Mouse (Mus musculus): Measurements from ENCODE around the gene Ly6g6d. TPM values are rescaled to one million over a fixed set of nuclear protein-coding genes. Genes with fewer than 3 reads are reported as not detected.

The Ly6g6d gene
- polyA plus RNA-seq, 1 experiment = 8.5 TPM

Other genes starting within 250 kb of the Ly6g6d start
- gene Stk19, start 241.1 kb downstream of the Ly6g6d start, polyA plus RNA-seq (2012; rRNA removed) = 56.5 and 60.0 TPM in 2 replicates
- gene Dxo, start 241.0 kb downstream of the Ly6g6d start, polyA plus RNA-seq (2012; rRNA removed) = 45.2 and 55.1 TPM in 2 replicates
- gene Skiv2l, start 227.9 kb downstream of the Ly6g6d start, polyA plus RNA-seq (2012; rRNA removed) = 114 and 120 TPM in 2 replicates
- 24.5 and 28.4 TPM in 2 replicates for gene Nelfe, start 227.7 kb downstream of the Ly6g6d start, polyA plus RNA-seq (2012; rRNA removed)
- 16.7 and 26.4 TPM in 2 replicates for gene Cfb, start 215.5 kb downstream of the Ly6g6d start, polyA plus RNA-seq (2012; rRNA removed)
- gene Zbtb12, start 198.6 kb downstream of the Ly6g6d start, polyA plus RNA-seq (2012; rRNA removed) = 31.4 and 37.2 TPM in 2 replicates
- gene Gm20547, start 196.0 kb downstream of the Ly6g6d start, polyA plus RNA-seq (2012; rRNA removed) = 0.06 TPM in 1 of 2 replicates, not detected in the other
- 44.6 and 48.4 TPM in 2 replicates for gene C2, start 179.8 kb downstream of the Ly6g6d start, polyA plus RNA-seq (2012; rRNA removed)
- 397 and 463 TPM in 2 replicates for gene Ehmt2, start 179.6 kb downstream of the Ly6g6d start, polyA plus RNA-seq (2012; rRNA removed)
- 10.4 and 10.5 TPM in 2 replicates for gene Slc44a4, start 163.6 kb downstream of the Ly6g6d start, polyA plus RNA-seq (2012; rRNA removed)
- 41.7 and 43.1 TPM in 2 replicates for gene Neu1, start 146.8 kb downstream of the Ly6g6d start, polyA plus RNA-seq (2012; rRNA removed)
- gene Hspa1b, start 118.8 kb downstream of the Ly6g6d start, polyA plus RNA-seq (2012; rRNA removed) = 132 and 153 TPM in 2 replicates
- gene Gm20481, start 108.2 kb downstream of the Ly6g6d start, polyA plus RNA-seq (2012; rRNA removed) = 1.1 TPM in 1 of 2 replicates, not detected in the other
- 71.2 and 74.4 TPM in 2 replicates for gene Hspa1a, start 105.9 kb downstream of the Ly6g6d start, polyA plus RNA-seq (2012; rRNA removed)
- 0.28 and 0.47 TPM in 2 replicates for gene Hspa1l, start 105.4 kb downstream of the Ly6g6d start, polyA plus RNA-seq (2012; rRNA removed)
- gene Lsm2, start 96.2 kb downstream of the Ly6g6d start, polyA plus RNA-seq (2012; rRNA removed) = 107 and 128 TPM in 2 replicates
- 349 and 387 TPM in 2 replicates for gene Vars, start 77.1 kb downstream of the Ly6g6d start, polyA plus RNA-seq (2012; rRNA removed)
- 1.6 and 1.7 TPM in 2 replicates for gene Vwa7, start 61.5 kb downstream of the Ly6g6d start, polyA plus RNA-seq (2012; rRNA removed)
- gene Sapcd1, start 50.0 kb downstream of the Ly6g6d start, polyA plus RNA-seq (2012; rRNA removed) = 2.2 and 3.1 TPM in 2 replicates
- 2.8 and 3.2 TPM in 2 replicates for gene Msh5, start 31.3 kb downstream of the Ly6g6d start, polyA plus RNA-seq (2012; rRNA removed)
- gene Clic1, start 28.1 kb downstream of the Ly6g6d start, polyA plus RNA-seq (2012; rRNA removed) = 134 and 150 TPM in 2 replicates
- 113 and 116 TPM in 2 replicates for gene Ddah2, start 19.0 kb downstream of the Ly6g6d start, polyA plus RNA-seq (2012; rRNA removed)
- not detected in 2 replicates for gene Ly6g6c, start 12.7 kb downstream of the Ly6g6d start, polyA plus RNA-seq (2012; rRNA removed)
- gene Mpig6b, start 11.9 kb downstream of the Ly6g6d start, polyA plus RNA-seq (2012; rRNA removed) = 0.25 and 0.36 TPM in 2 replicates
- 13.7 and 17.0 TPM in 2 replicates for gene Ly6g6e, start 1.2 kb downstream of the Ly6g6d start, polyA plus RNA-seq (2012; rRNA removed)
- gene Ly6g6f, start 7.5 kb upstream of the Ly6g6d start, polyA plus RNA-seq (2012; rRNA removed) = not detected in 2 replicates
- 223 and 260 TPM in 2 replicates for gene Abhd16a, start 11.2 kb upstream of the Ly6g6d start, polyA plus RNA-seq (2012; rRNA removed)
- gene Ly6g5c, start 30.2 kb upstream of the Ly6g6d start, polyA plus RNA-seq (2012; rRNA removed) = not detected in 2 replicates
- 1.5 and 2.3 TPM in 2 replicates for gene Ly6g5b, start 37.4 kb upstream of the Ly6g6d start, polyA plus RNA-seq (2012; rRNA removed)
- 17.4 and 20.2 TPM in 2 replicates for gene Gpank1, start 43.4 kb upstream of the Ly6g6d start, polyA plus RNA-seq (2012; rRNA removed)
- gene Csnk2b, start 44.0 kb upstream of the Ly6g6d start, polyA plus RNA-seq (2012; rRNA removed) = 246 and 449 TPM in 2 replicates
- 7.9 and 13.4 TPM in 2 replicates for gene D17H6S53E, start 48.3 kb upstream of the Ly6g6d start, polyA plus RNA-seq (2012; rRNA removed)
- 0.16 and 0.37 TPM in 2 replicates for gene Apom, start 54.0 kb upstream of the Ly6g6d start, polyA plus RNA-seq (2012; rRNA removed)
- 379 and 401 TPM in 2 replicates for gene Bag6, start 57.1 kb upstream of the Ly6g6d start, polyA plus RNA-seq (2012; rRNA removed)
- 592 and 637 TPM in 2 replicates for gene Prrc2a, start 86.8 kb upstream of the Ly6g6d start, polyA plus RNA-seq (2012; rRNA removed)
- 1.4 and 1.9 TPM in 2 replicates for gene Aif1, start 98.0 kb upstream of the Ly6g6d start, polyA plus RNA-seq (2012; rRNA removed)
- 15.6 and 19.9 TPM in 2 replicates for gene Lst1, start 110.4 kb upstream of the Ly6g6d start, polyA plus RNA-seq (2012; rRNA removed)
- gene Ltb, start 116.4 kb upstream of the Ly6g6d start, polyA plus RNA-seq (2012; rRNA removed) = 4.6 and 6.7 TPM in 2 replicates
- 0.62 and 0.77 TPM in 2 replicates for gene Tnf, start 123.9 kb upstream of the Ly6g6d start, polyA plus RNA-seq (2012; rRNA removed)
- gene Lta, start 127.3 kb upstream of the Ly6g6d start, polyA plus RNA-seq (2012; rRNA removed) = 0.16 and 0.36 TPM in 2 replicates
- not detected in 2 replicates for gene Gm16181, start 142.8 kb upstream of the Ly6g6d start, polyA plus RNA-seq (2012; rRNA removed)
- 6.9 and 13.4 TPM in 2 replicates for gene Atp6v1g2, start 155.6 kb upstream of the Ly6g6d start, polyA plus RNA-seq (2012; rRNA removed)
- gene Nfkbil1, start 157.7 kb upstream of the Ly6g6d start, polyA plus RNA-seq (2012; rRNA removed) = 42.9 and 64.2 TPM in 2 replicates
- 360 and 468 TPM in 2 replicates for gene Ddx39b, start 163.7 kb upstream of the Ly6g6d start, polyA plus RNA-seq (2012; rRNA removed)
- gene H2-D1, start 184.7 kb upstream of the Ly6g6d start, polyA plus RNA-seq (2012; rRNA removed) = 422 and 558 TPM in 2 replicates
- not detected in 2 replicates for gene H2-Q1, start 242.3 kb upstream of the Ly6g6d start, polyA plus RNA-seq (2012; rRNA removed)

All from ovary, adult 2 months (tissue).